Mouse (Mus musculus): ENCODE data around the gene Minos1. TPM values are rescaled to one million over a fixed set of nuclear protein-coding genes. Genes with fewer than 3 reads are reported as not detected.

Minos1 gene
- total RNA-seq, 1 experiment from 2014 or later, result 102 TPM

DNA sequence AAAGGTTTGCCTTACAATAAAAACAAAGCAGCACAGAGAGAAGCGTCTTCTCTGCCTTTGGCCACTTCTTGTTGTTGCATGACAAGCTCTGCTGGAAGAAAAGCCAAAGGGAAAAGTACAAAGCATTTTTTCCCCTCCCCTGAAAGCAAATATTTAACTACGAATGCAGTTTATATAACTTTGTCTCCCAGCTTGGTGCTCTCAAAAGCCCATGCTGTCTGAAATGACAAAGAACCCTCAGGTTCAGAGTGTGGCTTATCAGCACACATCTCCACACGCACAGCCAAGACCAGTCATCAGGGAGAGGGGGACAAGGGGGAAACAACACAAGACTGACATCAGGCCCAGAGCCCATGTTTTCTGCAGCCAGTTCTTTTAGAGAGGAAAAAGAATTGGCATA lies 19.5 kb downstream of the Minos1 start:
- no peak for ATAC-seq (replicated peaks; ENCODE audit: insufficient number of reproducible peaks, low FRiP score, low TSS enrichment, poor library complexity, severe bottlenecking)

DNA sequence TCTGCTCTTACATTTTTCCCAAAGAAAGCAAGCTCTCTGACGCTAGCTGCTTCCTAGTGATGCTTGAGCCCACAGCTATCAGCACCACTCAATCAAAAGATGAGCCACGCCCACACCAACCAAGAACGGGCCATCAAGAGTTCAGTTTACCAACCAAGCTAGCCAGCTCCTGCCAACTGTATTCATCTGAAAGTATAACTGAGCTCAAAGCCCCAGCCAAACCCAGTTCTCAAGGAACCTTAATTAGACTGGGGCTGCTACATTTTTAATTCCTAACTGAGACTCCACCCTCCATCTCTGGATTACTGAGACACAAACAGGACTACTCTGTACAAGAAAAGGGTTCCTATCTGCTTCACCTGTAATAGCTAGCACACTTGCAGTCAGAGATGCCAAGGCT lies 20.1 kb downstream of the Minos1 start:
- no peak for ATAC-seq (replicated peaks; ENCODE audit: insufficient number of reproducible peaks, low FRiP score, low TSS enrichment, poor library complexity, severe bottlenecking)

DNA sequence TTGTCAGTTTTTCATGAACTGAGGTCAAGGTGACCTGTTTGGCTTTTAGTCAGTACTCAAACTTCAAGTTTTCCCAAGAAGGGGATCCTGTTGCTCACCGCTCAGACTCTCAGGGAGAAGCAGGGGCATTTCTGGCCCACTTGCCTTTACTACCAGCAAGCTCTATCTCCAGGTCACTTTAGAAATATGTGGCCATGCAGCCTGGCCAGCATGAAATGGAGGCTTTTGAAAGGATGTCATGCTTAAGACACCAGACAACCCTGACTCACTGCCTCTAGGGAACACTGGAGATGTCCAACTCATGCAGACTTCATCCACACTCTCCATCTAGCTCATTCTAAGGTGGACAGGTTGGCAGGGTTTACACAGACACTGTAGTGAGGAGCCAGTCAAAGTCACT lies 25.5 kb downstream of the Minos1 start:
- ATAC-seq (replicated peaks; ENCODE audit: insufficient number of reproducible peaks, low FRiP score, low TSS enrichment, poor library complexity, severe bottlenecking), result no peak

DNA sequence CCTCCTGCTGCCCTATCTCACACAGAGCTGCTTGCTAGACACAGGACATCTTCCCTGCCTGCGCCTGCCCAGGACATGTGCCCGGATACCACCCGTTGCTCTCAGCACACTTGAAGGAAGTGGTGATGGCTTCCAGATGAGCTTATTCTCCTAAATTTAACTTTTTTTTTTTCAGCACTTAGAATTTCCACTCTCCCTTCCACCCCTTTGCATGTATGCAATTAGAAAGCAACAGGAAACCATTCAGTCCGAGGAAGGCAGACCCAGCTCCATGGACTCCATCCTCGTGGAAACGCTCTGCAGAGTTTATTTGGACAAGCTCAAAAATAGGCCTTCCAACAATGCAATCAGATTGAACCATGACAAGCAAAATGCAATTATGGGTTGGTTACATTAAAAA lies 29.4 kb downstream of the Minos1 start:
- no peak for ATAC-seq (replicated peaks; ENCODE audit: insufficient number of reproducible peaks, low FRiP score, low TSS enrichment, poor library complexity, severe bottlenecking)

DNA sequence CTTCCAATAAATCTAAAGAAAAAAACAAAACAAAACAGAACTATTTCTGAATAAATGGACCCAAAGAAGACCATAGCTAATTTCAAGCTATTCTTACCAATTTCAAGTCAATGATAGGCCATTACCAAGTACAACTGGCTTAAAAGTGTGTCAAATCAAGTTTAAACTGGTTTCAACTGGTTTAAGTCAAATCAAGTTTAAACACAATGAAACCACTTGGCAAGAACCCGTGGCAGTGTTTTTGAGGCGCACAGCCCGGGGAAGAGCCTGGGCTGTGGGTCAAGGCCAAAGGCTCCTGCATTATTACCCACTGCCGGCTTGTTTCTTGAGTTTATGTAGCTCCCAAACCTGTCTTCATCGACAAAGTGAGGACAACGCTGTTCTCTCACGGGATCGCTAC lies 30.6 kb downstream of the Minos1 start:
- no peak for ATAC-seq (replicated peaks; ENCODE audit: insufficient number of reproducible peaks, low FRiP score, low TSS enrichment, poor library complexity, severe bottlenecking)

DNA sequence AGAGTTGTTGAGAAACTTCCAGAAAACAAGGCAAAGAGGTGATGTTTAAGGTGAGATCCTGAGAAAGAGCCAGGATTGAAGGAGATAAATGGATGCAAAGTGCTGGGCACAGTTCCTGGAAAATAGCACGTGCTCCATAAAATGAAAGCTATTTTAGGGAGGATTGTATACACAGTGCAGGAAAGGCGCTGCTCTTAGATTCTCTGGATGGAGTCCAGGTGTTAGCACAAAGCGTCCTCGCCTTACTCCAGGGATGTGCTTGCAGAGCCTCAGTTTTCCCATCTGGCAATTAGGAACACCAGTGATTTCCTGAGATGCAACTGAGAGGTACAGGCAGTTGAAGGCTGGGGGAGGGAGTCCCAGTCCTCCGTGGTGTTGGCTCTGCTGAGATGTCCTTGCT lies 34.7 kb downstream of the Minos1 start:
- no peak for ATAC-seq (replicated peaks; ENCODE audit: insufficient number of reproducible peaks, low FRiP score, low TSS enrichment, poor library complexity, severe bottlenecking)

DNA sequence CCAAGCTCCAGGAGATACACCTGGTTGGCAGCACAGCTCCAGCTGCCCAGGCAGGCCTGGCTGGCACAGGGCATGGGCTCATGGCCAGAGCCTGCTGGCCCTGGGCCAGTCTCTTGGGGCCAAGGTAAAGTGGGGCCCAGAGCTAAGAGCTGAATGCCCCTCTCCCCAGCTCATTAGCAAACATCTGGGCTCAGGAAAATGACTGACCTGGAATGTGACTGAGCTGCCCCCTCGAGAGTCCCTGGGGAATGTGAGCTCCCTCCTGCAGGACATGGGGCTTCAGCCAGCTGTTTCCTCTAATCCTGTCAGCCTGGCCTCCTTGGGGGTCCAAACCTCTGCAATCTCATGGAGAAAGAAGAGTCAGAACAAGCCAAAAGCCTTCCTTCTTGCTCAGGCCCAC lies 35.5 kb downstream of the Minos1 start:
- no peak for ATAC-seq (replicated peaks; ENCODE audit: insufficient number of reproducible peaks, low FRiP score, low TSS enrichment, poor library complexity, severe bottlenecking)

DNA sequence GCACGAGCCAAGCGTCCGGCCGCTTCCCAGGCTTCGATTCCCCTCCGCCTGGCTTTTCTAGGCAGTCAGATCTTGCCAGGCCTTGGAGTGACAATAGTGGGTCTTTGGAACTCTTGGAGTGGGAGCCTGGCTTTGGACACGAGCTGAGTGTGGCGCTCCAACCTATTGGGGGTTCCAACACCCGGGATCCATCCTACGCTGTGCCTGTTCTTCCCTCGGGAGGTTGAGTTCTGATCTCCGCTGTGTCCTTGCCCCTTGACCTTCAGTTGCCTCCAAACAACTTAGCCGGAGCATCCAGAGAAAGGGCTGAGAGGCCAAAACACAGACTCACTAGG lies 37.8 kb downstream of the Minos1 start:
- ATAC-seq (replicated peaks; ENCODE audit: insufficient number of reproducible peaks, low FRiP score, low TSS enrichment, poor library complexity, severe bottlenecking), result no peak

DNA sequence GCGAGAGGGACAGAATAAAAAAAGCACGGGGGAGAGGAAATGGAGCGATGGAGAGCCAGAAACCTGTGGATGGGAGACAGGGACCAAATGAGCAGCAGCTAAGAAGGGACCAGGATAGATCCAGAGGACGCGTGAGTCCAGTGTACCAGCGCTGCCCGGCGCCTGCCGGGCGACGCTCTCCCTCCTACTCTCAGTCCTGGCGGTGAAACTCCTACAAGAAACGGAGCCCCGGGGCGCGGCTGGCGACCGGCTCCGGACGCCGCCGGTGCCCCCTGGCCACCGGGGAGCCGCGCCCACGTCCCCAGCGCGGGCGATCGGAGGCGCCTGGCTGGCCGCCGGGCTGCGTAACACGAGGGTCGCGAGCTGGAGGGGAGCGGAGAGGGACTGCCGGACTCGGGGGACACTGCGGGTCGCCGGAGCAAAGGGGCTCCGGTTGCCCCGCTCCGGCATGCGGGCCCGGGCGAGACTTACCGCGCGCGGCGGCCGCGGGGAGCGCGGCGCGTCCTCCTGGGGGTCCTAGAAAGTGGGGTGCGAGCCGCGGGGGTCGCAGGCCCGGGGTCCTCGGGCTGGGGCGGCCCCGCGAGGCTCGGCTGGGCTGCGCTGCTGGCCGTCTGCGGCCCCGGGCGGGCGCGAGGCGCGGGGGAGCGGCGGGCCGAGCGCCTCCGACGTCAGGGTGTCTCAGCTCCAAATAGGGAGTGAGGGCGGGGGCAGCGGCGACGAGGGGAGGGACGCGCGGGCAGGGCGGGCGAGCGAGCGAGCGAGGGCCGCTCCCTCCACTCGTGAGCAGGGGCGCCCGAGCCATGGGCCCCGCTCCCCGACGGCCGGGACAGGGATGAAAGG lies 38.3 kb downstream of the Minos1 start, which contains the start of gene Nbl1:
Nbl1 (minus strand) TSS at position 638 of the 840 bp plus-strand sequence.
- no peak for ATAC-seq (replicated peaks; ENCODE audit: insufficient number of reproducible peaks, low FRiP score, low TSS enrichment, poor library complexity, severe bottlenecking)

DNA sequence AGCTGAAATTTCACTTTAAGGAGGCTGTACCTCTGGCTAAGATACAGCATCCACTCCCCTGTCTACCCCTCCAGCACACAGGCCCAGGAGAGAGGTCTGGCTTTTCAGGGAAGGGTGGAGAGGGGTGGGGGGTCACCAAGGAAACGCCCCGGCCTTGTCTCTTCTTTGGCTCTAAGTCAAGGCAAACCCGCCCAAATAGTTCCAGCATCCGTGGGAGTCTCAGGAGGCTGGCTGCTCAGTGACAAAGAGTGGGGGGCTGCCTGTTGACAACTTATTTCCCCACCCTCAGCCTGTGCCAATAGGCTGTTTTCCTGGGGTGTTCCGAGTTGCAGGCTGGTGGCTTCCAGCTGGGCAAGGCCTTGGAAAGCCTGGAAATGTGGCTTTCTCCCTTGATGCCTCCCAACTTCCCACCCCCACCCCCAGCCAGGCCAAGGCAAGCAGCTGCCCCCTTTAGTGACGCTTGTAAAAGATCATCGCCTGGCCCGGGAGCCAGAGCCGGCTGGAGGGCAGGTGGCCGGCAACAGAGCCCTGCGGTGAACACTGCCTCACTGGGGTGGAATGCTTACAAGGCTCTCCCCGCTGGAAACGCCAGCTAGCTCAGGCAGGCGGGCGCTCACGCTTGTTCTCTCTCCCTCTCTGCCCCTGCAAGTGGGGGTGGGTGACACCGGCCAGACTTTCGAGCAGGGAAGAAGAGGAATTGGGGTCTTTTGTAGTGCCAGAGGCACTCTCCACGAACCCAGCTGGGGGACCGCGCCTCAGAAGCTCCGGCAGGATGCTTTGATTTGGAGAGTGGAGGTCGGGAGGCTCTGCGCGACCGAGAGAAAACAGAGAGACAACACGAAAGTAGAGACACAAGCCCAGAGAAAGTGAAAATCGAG lies 39.2 kb downstream of the Minos1 start:
- no peak for ATAC-seq (replicated peaks; ENCODE audit: insufficient number of reproducible peaks, low FRiP score, low TSS enrichment, poor library complexity, severe bottlenecking)

DNA sequence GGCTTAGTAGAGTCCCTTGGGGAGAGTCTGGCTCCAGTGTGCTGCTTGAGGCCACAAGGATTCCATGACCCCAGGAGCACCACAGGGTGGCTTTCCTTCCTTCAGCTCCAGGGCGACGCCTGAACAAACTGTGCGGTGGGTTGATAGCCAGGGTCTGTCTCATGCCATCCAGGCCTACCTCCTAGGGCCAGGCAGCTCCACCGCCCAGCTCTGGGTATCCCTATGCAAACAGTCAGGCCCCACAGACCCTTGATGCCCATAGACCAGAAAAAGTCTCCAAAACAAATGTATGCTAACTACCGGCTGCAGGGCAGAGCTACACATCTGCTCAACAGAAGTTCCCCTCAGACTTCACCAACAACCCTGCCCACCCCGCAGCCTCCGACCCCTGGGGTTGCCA lies 39.8 kb downstream of the Minos1 start:
- ATAC-seq (replicated peaks; ENCODE audit: insufficient number of reproducible peaks, low FRiP score, low TSS enrichment, poor library complexity, severe bottlenecking), result no peak

DNA sequence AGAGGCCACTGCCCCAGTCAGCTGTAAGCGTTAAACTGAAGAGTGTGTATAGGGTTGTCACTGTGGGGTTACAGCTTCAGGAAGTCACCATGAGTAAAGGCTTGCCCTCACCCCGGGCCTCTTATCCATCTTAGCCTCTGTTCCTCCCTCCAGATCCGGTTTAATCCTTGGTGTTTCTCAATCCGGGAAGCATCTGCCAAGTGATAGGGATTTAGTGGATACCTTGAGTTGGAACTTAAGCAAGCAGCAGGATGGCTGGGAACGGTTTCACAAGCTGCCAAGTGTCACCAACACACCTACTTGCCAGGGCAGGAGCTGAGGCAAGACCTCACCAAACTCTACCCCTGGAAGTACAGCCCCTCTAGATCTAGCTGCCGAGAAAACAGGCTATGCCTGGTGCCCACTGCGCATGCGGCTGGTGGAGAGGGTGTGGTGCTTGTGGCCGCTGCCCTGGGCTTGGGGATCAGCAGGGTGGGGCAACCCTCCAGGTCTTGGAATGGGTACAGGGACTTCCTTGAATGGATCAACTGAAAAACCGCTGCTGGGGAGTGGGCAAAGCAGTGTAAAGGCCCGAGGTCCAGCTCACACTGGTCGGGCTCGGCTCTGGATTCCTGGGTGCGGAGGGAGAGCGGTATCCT lies 40.5 kb downstream of the Minos1 start:
- ATAC-seq (replicated peaks; ENCODE audit: insufficient number of reproducible peaks, low FRiP score, low TSS enrichment, poor library complexity, severe bottlenecking), result no peak

DNA sequence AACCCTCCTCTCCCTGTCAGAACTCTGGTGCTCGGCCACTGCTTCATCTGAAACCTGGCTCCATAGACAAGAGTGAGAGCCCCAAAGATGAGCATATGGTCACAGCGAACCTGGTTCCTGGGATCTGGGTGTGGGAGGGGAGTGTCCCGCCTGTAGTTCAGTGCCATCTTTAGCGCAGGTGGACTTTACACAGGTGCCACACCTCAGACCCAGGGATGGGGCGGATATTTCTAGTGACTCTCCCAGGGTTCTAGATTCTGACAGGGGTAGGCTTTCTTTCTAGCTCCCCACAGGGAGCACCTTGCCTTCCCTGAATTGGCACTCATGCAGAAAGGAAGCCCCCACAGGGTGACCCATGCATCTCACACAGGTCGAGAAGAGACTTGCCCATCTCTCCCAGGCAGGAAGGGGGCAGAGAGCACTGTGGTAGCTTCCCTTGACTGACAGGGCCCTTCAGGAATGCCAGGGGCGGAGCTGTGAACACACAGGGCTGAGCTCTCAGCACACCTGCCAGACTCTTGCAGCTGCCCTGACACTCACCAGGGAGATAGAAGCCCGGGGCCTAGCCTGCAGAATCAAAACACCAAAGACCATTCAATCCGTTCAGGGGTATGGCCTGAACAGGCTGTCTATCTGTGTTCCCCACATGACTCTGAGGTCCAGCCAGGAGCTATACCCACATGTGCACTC lies 41.8 kb downstream of the Minos1 start:
- ATAC-seq (replicated peaks; ENCODE audit: insufficient number of reproducible peaks, low FRiP score, low TSS enrichment, poor library complexity, severe bottlenecking), result no peak

DNA sequence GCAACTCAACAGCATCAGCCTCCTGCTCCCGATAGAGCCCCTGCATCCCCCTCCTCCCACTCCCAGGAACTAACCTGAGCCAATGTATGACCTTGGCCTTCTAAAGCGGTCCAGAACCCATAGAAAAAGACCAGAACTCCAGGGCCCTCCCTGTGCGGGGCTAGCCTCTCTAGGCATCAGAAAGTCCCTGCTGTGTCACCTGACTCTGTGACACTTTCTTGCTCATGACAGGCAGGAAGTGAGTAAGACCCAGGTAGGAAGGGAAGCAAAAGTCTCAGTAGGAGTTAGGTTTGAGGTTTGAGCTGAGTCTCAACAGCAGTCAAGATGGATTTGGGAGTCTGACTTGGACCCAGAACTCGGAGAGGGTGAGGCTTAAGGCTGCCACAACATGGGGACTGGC lies 43.9 kb downstream of the Minos1 start:
- no peak for ATAC-seq (replicated peaks; ENCODE audit: insufficient number of reproducible peaks, low FRiP score, low TSS enrichment, poor library complexity, severe bottlenecking)

DNA sequence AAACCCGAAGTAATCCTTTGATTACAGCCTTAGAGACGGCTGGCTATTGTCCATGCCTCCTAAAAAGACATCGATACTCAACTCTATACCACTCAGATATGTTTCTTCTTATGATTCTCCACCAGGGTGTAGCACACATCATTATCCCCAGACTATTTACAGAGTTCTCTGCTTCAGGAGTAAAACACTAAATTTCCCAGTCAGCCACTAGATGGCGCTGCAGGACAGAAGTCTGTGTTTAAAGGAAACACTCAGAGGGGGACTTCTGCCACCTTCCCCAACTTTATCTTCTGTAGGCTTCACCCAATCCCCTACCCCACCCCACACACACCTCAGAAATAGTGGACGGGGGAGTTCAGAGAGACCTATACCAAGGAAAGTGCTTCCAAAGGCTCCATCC lies 44.9 kb downstream of the Minos1 start:
- no peak for ATAC-seq (replicated peaks; ENCODE audit: insufficient number of reproducible peaks, low FRiP score, low TSS enrichment, poor library complexity, severe bottlenecking)

DNA sequence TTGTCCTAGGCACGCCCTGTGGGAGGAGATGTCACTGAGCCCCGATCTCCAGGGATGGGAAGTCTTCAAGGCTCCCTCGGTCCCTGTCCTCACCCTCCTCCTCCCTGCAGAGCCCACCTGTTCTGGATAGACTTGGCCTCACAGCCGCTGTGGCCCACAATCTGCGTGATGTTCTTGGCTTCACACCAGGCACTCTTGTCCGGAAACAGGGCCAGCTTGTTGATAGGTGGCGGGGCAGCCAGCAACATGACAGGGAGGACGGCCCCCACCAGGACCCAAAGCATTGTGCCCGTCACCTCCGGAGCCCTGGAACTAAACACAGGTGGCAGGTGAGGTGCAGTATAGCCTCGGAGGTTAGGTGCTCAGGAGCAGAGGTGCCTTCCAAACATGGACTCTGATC lies 45.6 kb downstream of the Minos1 start:
- ATAC-seq (replicated peaks; ENCODE audit: insufficient number of reproducible peaks, low FRiP score, low TSS enrichment, poor library complexity, severe bottlenecking), result no peak

DNA sequence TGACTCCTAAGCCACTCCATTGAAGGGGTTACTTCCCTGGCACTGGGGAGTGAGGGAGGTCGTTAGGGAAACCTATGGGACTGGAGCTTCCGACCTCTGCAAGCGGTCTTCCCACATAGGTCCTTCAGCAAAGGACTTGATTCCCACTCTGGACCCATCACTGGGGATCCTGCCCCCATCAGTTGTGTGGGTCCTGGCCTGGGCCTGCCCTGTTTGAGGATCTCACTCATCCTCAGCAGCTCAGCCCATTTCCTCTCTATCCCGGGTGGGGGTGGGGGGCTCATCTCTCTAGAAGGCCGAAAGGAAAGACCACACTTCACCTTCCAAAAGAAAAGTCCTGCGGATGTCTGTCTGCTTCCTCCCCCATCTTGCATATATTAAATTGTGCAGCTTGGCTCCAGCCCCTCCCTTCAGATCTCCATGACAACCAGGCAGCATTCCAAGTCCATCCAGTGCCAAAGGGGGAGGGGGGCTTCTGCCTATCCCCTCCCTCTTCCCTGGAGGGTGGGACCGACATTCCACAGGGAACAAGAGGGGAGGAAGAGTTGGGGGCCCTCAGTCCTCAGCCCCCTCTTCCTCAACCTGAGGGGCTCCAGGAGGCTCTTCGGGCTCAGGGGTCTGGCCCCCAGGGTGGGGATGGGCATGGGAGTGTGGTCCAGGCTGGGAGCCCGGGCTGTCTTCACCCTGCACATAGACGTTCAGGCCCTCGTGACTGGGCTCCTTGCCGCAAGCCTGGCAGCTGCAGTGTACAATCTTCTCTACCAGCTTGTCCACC lies 47.9 kb downstream of the Minos1 start:
- ATAC-seq (replicated peaks; ENCODE audit: insufficient number of reproducible peaks, low FRiP score, low TSS enrichment, poor library complexity, severe bottlenecking), result no peak

DNA sequence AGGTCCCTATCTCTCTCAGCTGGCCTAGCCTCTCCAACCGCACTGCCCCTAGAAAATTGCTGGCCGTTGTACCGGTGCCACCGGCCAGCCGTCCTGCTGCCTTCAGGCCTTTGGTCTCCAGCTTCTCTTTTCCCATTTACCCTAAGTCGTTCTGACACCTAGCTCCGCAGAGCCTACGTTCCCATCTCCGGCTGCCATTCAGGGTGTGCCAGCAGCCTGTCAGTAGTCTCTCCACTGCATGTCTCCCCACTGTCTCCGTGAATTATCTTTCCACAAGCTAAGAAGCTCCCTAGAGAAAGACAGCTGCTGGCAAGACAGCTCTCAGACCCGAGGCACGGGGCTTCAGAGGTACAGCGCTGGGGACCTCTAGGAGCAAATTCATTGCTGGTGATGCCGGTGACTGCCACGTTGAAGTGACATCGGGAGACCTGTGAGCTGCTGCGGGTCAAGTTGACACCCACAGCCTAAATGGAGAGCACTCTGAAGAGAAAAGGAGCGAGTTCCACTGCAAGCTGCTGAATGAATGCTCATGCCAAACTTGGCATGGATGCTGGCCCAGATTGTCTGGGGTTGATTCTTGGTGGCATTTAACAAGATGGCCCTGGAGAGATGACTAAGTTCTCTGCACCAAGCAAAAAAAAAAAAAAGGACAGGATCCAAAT lies 49.5 kb downstream of the Minos1 start:
- no peak for ATAC-seq (replicated peaks; ENCODE audit: insufficient number of reproducible peaks, low FRiP score, low TSS enrichment, poor library complexity, severe bottlenecking)

All from monocyte, adult 5-6 weeks (primary cell).